Mouse (Mus musculus) brain, embryonic 14.5 days (tissue): ENCODE measurements around the gene Tpm1. TPM values are rescaled to one million over a fixed set of nuclear protein-coding genes. Genes with fewer than 3 reads are reported as not detected.

Experiments
- DNase-seq: peaks from one replicate; pipeline ENCODE4 v3.0.0-alpha.2; 2011; ENCODE audit warnings: low read depth
- CTCF ChIP-seq: fragments of 200-500 bp; IDR thresholded peaks from 2 replicates; pipeline ENCODE4 v1.5.1; 2012; ENCODE audit warnings: inconsistent platforms, mild to moderate bottlenecking, moderate library complexity, borderline replicate concordance; ENCODE audit not compliant: insufficient read depth, insufficient read length; ENCODE audit errors: extremely low read depth
- POLR2A ChIP-seq: fragments of 200-500 bp; IDR thresholded peaks from 2 replicates; pipeline ENCODE4 v1.6.1; 2012; ENCODE audit warnings: mild to moderate bottlenecking, inconsistent platforms, borderline replicate concordance; ENCODE audit not compliant: poor library complexity, insufficient read depth, insufficient read length, severe bottlenecking; ENCODE audit errors: extremely low read depth
- polyA plus RNA-seq: library from polyadenylated mRNA; depleted of rRNA; stranded (reverse); fragments of >200 nt; gene quantifications from 2 replicates; pipeline ENCODE4 v1.2.3, GENCODE M21; 2012; rRNA removed

The Tpm1 gene
- 110 and 133 TPM in 2 replicates for polyA plus RNA-seq

- TF ChIP-seq POLR2A: no peak
- TF ChIP-seq CTCF: no peak
- DNase-seq: peak; percentile 66
Measured at GRCm38 (mm10) chr9:67049086-67049824, at the start of gene Tpm1. TSS of gene Tpm1 (minus strand) at chr9:67049406.

GRCm38 (mm10) chr9:67094371-67094770 lies 45.2 kb upstream of the Tpm1 start:
- TF ChIP-seq CTCF (no peak), POLR2A (no peak)
- DNase-seq: no peak

DNA sequence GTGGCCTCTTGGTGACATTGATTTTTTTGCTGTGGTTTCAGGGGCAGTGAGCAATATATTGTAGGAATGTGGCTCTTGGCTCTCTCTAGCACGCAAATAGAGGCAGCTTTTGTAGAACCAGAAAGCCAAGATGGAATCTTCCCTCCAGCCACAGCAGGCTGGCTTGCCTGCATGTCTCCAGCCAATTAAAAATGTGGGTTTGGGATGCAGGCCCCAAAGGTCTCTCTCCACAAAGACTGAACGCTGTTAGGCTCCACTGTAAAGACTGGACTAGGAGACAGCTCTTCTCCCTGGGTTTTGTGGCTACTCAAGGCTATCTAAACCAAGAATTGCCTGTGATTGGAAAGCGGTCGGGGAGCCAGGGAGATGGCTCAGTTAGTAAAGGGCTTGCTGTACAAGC lies 43.0 kb upstream of the Tpm1 start:
- no peak for DNase-seq
- TF ChIP-seq POLR2A: no peak
- TF ChIP-seq CTCF: no peak

DNA sequence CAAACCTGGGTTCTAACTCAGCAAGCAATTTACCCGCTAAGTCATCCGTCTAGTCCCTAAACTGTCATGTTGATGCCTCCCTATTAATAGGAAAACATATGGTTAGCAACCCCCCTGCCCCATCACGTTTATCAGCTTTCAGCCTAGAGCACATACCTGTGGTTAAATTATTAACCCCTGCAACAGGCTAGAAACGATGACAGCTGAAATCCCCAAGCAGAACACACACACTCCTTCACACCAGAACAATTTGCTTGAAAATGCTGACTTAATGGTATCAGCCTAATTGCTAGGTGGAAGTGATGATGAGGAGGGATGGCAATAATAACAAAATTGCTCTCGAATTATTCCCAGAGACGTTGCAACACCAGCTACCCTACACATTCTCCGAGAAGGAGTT lies 42.4 kb upstream of the Tpm1 start:
- no peak for DNase-seq
- TF ChIP-seq CTCF: no peak

DNA sequence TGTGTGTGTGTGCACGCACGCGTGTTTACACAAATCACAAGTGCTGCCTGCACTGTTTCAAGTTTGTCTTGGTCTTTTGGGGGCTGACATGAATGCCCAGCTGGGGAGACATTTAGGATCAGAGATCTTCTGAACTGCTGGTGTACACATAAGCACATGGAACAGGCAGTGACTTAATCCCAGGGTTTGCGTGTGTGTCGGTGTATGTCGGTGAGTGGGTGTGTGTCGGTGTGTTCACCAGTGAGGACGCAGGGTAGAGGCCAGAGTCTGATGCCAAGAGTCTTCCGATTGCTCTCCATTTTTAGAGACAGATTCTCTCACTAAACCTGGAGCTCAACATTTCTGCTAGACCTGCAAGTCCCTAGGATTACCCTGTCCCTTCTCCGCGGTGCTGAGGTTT lies 41.9 kb upstream of the Tpm1 start:
- TF ChIP-seq POLR2A (no peak), CTCF (no peak)
- no peak for DNase-seq

GRCm38 (mm10) chr9:67090633-67091045 lies 41.4 kb upstream of the Tpm1 start:
- TF ChIP-seq POLR2A (no peak), CTCF (no peak)
- no peak for DNase-seq

DNA sequence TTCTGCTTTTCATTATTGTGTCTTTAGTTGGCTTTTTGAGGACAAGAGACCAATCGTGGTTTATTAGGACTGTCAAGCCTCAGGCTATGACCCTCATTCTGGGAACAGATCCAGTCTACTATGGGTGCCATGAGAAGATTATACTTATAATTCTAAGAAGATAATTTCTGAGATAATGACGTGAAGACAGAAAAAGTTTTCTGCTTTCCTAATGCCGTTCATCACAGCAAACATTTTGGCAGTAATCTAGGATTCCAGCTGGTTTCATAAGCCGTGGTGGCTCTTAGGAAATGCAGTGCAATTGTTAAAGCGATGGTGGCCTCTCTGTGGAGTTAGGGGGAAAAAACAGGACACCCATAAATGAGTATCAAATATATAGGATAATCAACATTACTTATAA lies 40.0 kb upstream of the Tpm1 start:
- no peak for DNase-seq
- TF ChIP-seq POLR2A (no peak), CTCF (no peak)

GRCm38 (mm10) chr9:67083801-67084200 lies 34.6 kb upstream of the Tpm1 start:
- DNase-seq: peak; percentile 37
- no peak for TF ChIP-seq POLR2A
- no peak for TF ChIP-seq CTCF

DNA sequence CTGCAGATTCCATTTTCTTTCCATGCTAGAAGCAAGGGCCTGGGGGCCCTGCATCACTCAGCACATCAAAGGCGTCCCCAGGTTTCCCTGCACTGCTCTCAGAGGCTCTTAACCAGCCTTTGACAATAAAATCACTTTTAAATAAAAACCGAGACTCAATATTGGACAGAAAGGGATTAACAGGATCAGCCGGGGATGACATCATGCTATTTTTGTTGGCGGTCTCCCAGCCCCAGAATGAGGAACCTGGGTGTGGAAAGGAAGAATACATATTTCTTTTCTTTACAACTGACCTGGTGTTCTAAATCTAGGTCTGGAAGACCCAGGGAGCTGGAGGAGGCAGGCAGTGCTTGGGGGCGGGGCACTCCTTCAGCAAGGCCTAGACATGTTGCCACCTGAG lies 32.5 kb upstream of the Tpm1 start:
- TF ChIP-seq POLR2A: no peak
- no peak for TF ChIP-seq CTCF
- peak; percentile 26 for DNase-seq

DNA sequence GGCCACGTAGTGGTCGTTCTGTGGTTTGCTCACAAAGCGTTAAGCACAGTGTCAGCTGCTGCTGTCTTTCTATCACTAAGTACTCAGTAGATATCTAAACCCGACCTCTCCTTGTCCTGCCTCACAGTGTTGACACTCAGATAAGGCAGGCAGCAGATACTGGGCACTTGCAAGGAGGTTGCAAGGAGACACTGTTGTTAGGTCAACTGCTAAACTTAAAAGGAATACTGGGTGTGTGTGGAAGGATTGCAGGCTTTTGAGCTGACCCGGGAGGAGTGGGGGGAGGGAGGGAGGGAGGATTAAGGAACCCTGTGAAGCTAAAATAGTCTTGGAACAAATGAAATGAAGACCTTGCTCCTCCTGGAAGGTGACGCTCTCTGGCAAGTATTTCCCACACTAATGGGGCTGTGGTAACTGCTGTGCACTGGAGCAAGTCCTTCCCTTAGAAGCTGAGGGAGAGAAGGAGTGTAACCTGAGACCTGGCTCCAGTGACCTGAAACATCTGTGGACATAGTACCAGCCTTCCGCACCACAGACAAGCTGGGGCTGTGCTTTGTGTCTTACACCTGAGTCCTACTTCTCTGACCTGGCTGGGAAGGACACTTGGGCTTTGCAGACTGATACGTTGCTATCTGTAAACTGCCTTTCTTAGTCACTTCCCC lies 28.6 kb upstream of the Tpm1 start:
- no peak for DNase-seq
- TF ChIP-seq POLR2A (no peak), CTCF (no peak)

GRCm38 (mm10) chr9:67077266-67077657 lies 28.1 kb upstream of the Tpm1 start:
- TF ChIP-seq CTCF: no peak
- TF ChIP-seq POLR2A: no peak
- DNase-seq: no peak

GRCm38 (mm10) chr9:67072182-67072581 lies 23.0 kb upstream of the Tpm1 start:
- no peak for DNase-seq
- TF ChIP-seq CTCF (no peak), POLR2A (no peak)
